Mouse (Mus musculus) heart, embryonic 11.5 days (tissue): ENCODE measurements around the gene Iffo2. TPM values are rescaled to one million over a fixed set of nuclear protein-coding genes. Genes with fewer than 3 reads are reported as not detected.

ENCODE experiments used
- ATAC-seq: fragments of 200-750 bp; cut with Nextera tagmentation; replicated peaks from 2 replicates; pipeline ENCODE4 v1.8.0; 2017; ENCODE audit warnings: moderate library complexity; ENCODE audit not compliant: insufficient number of reproducible peaks, low FRiP score, low TSS enrichment
- H3K27ac ChIP-seq: fragments of 300-500 bp; sonication (generic); 2 replicates; pipeline ENCODE4 v1.5.1; 2014; ENCODE audit warnings: mild to moderate bottlenecking, low read depth, low read length
- H3K27me3 ChIP-seq: fragments of 300-500 bp; sonication (generic); 2 replicates; pipeline ENCODE4 v1.6.1; 2014; ENCODE audit warnings: mild to moderate bottlenecking, low read length, mixed read lengths; ENCODE audit not compliant: control insufficient read depth, insufficient read depth
- H3K36me3 ChIP-seq: fragments of 300-500 bp; sonication (generic); 2 replicates; pipeline ENCODE4 v1.6.1; 2014; ENCODE audit warnings: mild to moderate bottlenecking, low read length, moderate library complexity, mixed read lengths; ENCODE audit not compliant: control insufficient read depth, insufficient read depth
- H3K4me1 ChIP-seq: fragments of 300-500 bp; sonication (generic); 2 replicates; pipeline ENCODE4 v1.6.1; 2014; ENCODE audit warnings: low read length; ENCODE audit not compliant: control insufficient read depth, insufficient read depth
- H3K4me2 ChIP-seq: fragments of 300-500 bp; sonication (generic); 2 replicates; pipeline ENCODE4 v1.6.1; 2014; ENCODE audit warnings: mild to moderate bottlenecking, moderate library complexity
- H3K4me3 ChIP-seq: fragments of 300-500 bp; sonication (generic); 2 replicates; pipeline ENCODE4 v1.5.1; 2014; ENCODE audit warnings: low read depth, low read length
- H3K9ac ChIP-seq: fragments of 300-500 bp; sonication (generic); 2 replicates; pipeline ENCODE4 v1.6.1; 2014; ENCODE audit warnings: mild to moderate bottlenecking, low read depth, low read length, moderate library complexity
- H3K9me3 ChIP-seq: fragments of 300-500 bp; sonication (generic); replicated peaks from 2 replicates; pipeline ENCODE4 v1.6.1; 2016; ENCODE audit warnings: low read length; ENCODE audit not compliant: control insufficient read depth
- WGBS: fragments of 180-500 bp; shearing (Covaris S2); extraction: QIAGEN DNeasy Blood & Tissue Kit; methylation state at CpG from one replicate; pipeline ENCODE4 v1.1.7; 2014; ENCODE audit not compliant: insufficient replicate concordance; 5-methylcytosine and 5-hydroxymethylcytosine counted together
- polyA plus RNA-seq: library from polyadenylated mRNA; unstranded; fragments of >200 nt; fragmentation: Nextera tagmentation; extraction: Ambion mirVana; gene quantifications from 2 replicates; pipeline ENCODE4 v1.2.1, GENCODE M21; 2014

Iffo2 gene
- polyA plus RNA-seq, 1 experiment from 2014 or later: 2.7 TPM

DNA sequence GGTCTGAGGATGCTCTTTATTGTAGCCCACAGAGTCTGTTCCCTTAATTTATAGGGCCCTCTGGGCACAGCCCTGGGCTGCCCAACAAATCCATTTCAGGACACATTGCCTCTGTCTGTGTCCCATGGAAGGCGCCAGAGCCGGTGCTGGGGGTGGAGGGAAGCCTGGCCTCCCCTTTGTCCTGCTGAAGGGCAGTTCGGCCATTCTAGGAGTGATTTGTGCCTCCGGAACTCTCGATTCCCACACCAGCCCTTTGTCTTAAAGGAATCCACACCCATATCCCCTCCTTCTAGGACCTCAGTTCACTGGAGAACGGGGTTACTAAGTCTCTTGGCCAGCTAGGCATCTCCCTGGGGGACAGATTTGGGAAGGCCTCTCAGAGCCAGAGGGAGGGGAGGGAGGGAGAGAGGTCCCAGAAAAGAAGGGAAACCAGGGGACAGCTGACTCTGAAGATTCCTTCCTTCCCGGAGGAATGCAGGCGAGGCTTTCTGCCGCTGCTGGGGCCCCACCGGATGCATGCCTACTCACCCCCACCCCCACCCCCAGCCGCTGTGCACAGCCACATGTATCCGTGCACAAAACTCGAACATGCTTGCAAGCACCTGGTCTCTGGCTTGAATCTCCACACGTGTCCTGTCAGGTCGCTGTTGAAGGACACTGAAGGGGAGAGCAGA, 50.5 kb downstream of the Iffo2 start:
- ATAC-seq: peak; percentile 45; the same call in 1 of the 2 replicates
- 10% methylated on average over 14 of the region's 15 CpGs for WGBS
- peaks cover 68% of the 10 kb centered on the region for H3K4me1 ChIP-seq
- no peaks in the 10 kb centered on the region for H3K9me3 ChIP-seq
- peak overlapping the region; percentile 74 for H3K9ac ChIP-seq
- peak overlapping the region; percentile 15; the same call in 1 of the 2 replicates for H3K4me3 ChIP-seq
- peak overlapping the region; percentile 60 for H3K4me2 ChIP-seq
- peak overlapping the region; percentile 92 for H3K27ac ChIP-seq
- H3K27me3 ChIP-seq: no peaks in the 10 kb centered on the region
- H3K36me3 ChIP-seq: no peaks in the 10 kb centered on the region

DNA sequence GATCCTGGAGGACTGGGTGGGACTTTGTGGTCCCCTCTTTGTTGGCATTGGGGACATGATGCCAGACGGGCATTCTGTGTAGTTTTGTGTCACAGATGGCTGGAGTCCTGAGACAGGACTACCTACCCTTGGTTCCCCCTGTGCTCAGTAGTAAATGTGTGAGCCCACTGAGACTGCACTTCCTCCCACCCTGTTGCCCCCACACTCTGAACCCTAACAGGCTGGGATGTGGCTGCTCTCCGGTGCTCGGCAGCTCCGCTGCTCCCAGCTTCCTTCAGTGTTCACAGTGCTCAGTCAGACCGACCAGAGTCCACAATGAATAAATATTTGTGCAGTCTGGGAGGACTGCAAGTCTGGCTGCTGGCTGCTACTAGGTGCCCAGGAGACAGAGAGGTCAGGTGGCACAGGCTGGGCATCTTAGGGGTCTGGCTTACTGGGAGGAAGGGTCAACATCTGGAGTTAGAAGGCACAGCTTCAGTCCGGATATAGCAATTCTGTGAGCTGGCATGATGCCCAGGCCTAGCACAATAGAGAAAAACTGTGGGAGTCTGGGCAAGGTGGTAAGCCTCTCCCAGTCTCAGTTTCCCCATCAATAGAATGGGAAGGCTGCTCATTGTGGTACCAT, 51.2 kb downstream of the Iffo2 start:
- H3K4me1 ChIP-seq: peaks cover 68% of the 10 kb centered on the region
- no peaks in the 10 kb centered on the region for H3K27me3 ChIP-seq
- H3K9me3 ChIP-seq: no peaks in the 10 kb centered on the region
- peak overlapping the region; percentile 92 for H3K27ac ChIP-seq
- no peaks in the 10 kb centered on the region for H3K36me3 ChIP-seq
- peak overlapping the region; percentile 60 for H3K4me2 ChIP-seq
- no peak overlapping the region; the same call in 1 of the 2 replicates for H3K4me3 ChIP-seq
- no peak for ATAC-seq
- WGBS: 40% methylated on average over 6 of the region's 6 CpGs
- H3K9ac ChIP-seq: peak overlapping the region; percentile 74

DNA sequence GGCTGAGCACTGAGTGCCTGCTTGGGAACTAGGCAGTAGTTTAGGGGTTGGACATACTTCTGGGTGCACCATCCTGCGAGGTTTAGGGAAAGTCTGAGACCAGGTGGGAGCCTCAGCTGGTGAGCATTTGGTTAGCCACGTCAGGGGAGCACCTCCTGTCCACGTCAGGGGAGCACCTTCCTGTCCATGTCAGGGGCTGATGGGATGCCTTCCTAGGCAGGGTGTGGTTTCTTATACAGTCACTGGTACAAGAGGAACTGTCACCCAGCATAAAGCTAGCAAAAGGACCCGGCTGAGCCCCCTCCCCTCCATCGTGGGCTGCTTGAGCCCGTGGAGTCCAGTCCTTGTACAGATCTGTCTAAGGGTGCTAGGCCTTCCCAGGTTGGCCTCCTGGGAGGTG, 52.0 kb downstream of the Iffo2 start:
- peak overlapping the region; percentile 92; the same call in 1 of the 2 replicates for H3K27ac ChIP-seq
- no peak overlapping the region for H3K4me2 ChIP-seq
- no peak overlapping the region for H3K4me3 ChIP-seq
- no peak for ATAC-seq
- H3K36me3 ChIP-seq: no peaks in the 10 kb centered on the region
- no peak overlapping the region for H3K9ac ChIP-seq
- no peaks in the 10 kb centered on the region for H3K27me3 ChIP-seq
- 72% methylated on average over 6 of the region's 6 CpGs for WGBS
- no peaks in the 10 kb centered on the region for H3K9me3 ChIP-seq
- H3K4me1 ChIP-seq: peaks cover 61% of the 10 kb centered on the region

DNA sequence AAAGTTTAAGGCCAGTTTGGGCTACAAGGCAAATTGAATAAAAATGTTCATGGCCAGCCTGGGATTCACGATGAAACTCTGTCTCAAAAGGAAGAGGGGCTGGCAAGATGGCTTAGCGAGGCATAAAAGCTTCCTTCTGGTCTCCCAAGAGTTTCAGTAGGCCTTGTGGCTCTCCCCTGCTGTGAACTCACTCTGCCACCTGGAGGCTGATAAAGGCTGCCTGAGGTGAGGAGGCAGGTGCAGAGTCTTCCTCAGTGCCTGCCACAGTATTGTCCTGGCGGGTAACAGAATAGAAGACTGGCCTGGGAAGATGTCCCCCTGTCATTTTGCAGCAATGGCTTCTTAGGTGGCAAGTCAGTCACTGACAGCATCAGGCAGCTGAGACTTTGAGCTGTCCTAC, 52.6 kb downstream of the Iffo2 start:
- WGBS: 62% methylated on average over 3 of the region's 3 CpGs
- Histone ChIP-seq H3K36me3 (no peaks in the 10 kb centered on the region), H3K4me1 (peaks cover 61% of the 10 kb centered on the region), H3K4me2 (no peak overlapping the region), H3K27ac (peak overlapping the region; percentile 7; the same call in 1 of the 2 replicates), H3K4me3 (no peak overlapping the region), H3K27me3 (no peaks in the 10 kb centered on the region), H3K9ac (0 out of 2 replicates have a peak overlapping the region, but pooled peaks have one; percentile 34), H3K9me3 (no peaks in the 10 kb centered on the region)
- ATAC-seq: no peak

DNA sequence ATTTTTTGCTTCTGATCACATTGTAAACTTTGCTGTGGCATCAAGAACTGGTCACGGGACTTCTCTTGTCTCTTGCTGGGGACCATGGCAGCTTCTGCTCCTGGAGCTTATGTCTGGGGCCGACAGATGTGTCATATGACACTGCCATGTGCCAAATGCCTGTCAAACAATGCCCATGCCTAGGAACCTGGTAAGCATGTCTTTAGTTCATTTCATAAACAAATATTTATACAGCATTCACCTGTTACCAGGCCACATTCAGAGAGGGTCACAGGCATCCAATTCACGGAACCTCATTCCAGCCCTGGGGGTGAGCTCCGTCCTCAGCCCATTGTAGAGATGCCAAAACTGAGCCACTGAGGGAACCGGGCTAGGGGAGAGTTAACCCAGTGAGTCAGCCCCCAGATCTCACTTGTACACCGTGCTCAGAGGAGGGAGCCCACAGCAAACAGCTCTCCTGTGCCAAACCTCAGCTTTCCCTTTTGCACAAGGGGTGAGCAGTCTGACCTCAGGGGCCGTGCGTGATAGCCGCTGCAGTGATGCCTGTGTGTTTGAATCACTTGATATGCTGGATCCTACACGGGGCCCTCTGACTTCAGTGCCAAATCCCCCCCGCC, 53.4 kb downstream of the Iffo2 start:
- Histone ChIP-seq H3K4me3 (no peak overlapping the region), H3K27me3 (no peaks in the 10 kb centered on the region), H3K4me2 (no peak overlapping the region), H3K9me3 (no peaks in the 10 kb centered on the region), H3K9ac (0 out of 2 replicates have a peak overlapping the region, but pooled peaks have one; percentile 34), H3K4me1 (peaks cover 57% of the 10 kb centered on the region), H3K27ac (no peak overlapping the region), H3K36me3 (no peaks in the 10 kb centered on the region)
- ATAC-seq: no peak
- 72% methylated on average over 11 of the region's 11 CpGs for WGBS

DNA sequence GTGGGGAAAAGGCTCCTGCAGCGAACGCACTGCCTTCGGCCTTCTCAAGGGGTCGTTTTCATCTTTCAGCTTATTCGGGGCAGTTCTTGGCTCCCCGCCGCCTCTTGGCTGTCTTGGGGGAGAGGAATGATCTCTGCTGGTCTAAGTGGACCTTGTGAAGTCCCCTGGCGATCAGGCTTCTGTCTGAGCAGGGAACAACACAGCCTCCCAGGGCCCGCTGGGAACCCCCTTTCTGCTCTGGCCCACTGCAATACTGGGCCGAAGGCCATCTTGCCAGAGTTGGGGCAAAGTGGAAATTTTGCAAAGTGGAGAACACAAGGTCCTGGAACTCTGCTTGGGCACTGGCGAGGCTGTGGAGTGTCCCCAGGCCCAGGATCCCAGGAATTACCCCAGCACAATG, 54.4 kb downstream of the Iffo2 start:
- Histone ChIP-seq H3K4me3 (no peak overlapping the region), H3K27me3 (no peaks in the 10 kb centered on the region), H3K36me3 (no peaks in the 10 kb centered on the region), H3K9ac (no peak overlapping the region), H3K27ac (no peak overlapping the region), H3K9me3 (no peaks in the 10 kb centered on the region), H3K4me1 (peaks cover 51% of the 10 kb centered on the region), H3K4me2 (no peak overlapping the region)
- WGBS: 79% methylated on average over 11 of the region's 11 CpGs
- no peak for ATAC-seq

DNA sequence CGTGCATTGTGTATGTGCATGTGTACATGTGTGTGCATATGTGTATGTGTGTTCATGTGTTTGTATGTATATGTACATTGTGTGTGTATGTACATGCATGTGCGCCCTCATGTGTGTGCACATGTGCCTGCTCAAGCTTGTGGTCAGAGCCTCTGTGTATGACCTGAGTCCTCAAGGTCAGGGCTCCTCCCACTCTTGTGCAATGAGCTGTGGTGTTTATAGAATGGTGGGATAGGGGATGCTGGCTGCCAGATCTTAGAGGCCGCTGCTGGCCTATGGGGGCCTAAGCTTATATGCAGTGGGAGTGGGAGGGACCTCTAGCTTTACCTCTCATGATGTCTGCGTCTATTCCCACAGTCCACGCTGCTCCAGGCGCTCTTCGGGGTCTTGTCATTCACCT, 55.4 kb downstream of the Iffo2 start:
- Histone ChIP-seq H3K9me3 (no peaks in the 10 kb centered on the region), H3K27me3 (no peaks in the 10 kb centered on the region), H3K4me2 (no peak overlapping the region), H3K4me3 (no peak overlapping the region), H3K4me1 (peaks cover 49% of the 10 kb centered on the region), H3K36me3 (no peaks in the 10 kb centered on the region), H3K27ac (no peak overlapping the region), H3K9ac (no peak overlapping the region)
- ATAC-seq: no peak
- WGBS: 87% methylated on average over 7 of the region's 7 CpGs

DNA sequence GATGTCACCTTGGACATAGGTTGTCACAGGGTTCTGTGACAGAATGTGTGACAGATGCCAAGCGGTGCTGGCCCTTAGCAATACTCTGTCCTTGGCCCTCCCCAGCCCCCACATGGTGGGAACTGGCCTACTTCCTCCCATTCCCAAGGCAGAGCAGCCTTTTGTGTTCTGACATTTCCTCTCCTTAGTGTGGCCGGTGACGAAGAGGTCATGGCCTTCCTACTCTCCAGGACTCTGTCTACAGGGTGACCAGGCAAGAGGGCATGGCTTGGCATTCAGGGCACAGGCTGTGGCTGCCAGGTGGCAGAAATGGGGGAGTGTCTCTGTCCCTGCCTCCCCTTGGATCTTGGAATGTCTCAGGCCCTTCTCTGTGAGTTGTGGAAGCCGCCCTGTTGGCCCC, 57.0 kb downstream of the Iffo2 start:
- WGBS: 71% methylated on average over 4 of the region's 4 CpGs
- H3K9ac ChIP-seq: no peak overlapping the region
- H3K27ac ChIP-seq: no peak overlapping the region
- no peak for ATAC-seq
- no peak overlapping the region for H3K4me3 ChIP-seq
- H3K4me2 ChIP-seq: no peak overlapping the region
- H3K9me3 ChIP-seq: no peaks in the 10 kb centered on the region
- no peaks in the 10 kb centered on the region for H3K36me3 ChIP-seq
- peaks cover 34% of the 10 kb centered on the region for H3K4me1 ChIP-seq
- H3K27me3 ChIP-seq: no peaks in the 10 kb centered on the region
